Mouse (Mus musculus): Measurements from ENCODE around the gene Ppp1cc. TPM values are rescaled to one million over a fixed set of nuclear protein-coding genes. Genes with fewer than 3 reads are reported as not detected.

Ppp1cc gene
- polyA plus RNA-seq, 1 experiment from 2014 or later: 248 TPM

GRCm38 (mm10) chr5:122115266-122115763, 42.8 kb upstream of the Ppp1cc start:
- 0 out of 4 replicates have a peak, but pooled peaks cover 0 to 5% of the 10 kb centered on the region in 2 experiments for H3K4me1 ChIP-seq (ENCODE audit: control insufficient read depth in 2 of 2, insufficient read depth in 2 of 2, low read length in 2 of 2)
- H3K4me3 ChIP-seq (ENCODE audit: control insufficient read depth in 1 of 2, insufficient read depth in 1 of 2, low read depth in 1 of 2, low read length in 2 of 2): no peak overlapping the region
- no peak overlapping the region for H3K27ac ChIP-seq (replicated peaks in 1 of 2; ENCODE audit: control insufficient read depth in 1 of 2, insufficient read depth in 1 of 2, low read depth in 2 of 2, low read length in 2 of 2)
- H3K9me3 ChIP-seq (ENCODE audit: control insufficient read depth, low read length): no peaks in the 10 kb centered on the region
- no peak for ATAC-seq (ENCODE audit: insufficient number of reproducible peaks, insufficient read depth, low FRiP score, low read depth)
- no peaks in the 10 kb centered on the region for H3K27me3 ChIP-seq (ENCODE audit: control insufficient read depth, insufficient read depth, low read length)
- 93% methylated on average over 9 of the region's 9 CpGs for WGBS
- no peak overlapping the region for H3K9ac ChIP-seq (ENCODE audit: low read length)
- H3K36me3 ChIP-seq (ENCODE audit: control insufficient read depth, insufficient read depth, low read length): no peaks in the 10 kb centered on the region
- no peak overlapping the region for H3K4me2 ChIP-seq (ENCODE audit: low read length)

DNA sequence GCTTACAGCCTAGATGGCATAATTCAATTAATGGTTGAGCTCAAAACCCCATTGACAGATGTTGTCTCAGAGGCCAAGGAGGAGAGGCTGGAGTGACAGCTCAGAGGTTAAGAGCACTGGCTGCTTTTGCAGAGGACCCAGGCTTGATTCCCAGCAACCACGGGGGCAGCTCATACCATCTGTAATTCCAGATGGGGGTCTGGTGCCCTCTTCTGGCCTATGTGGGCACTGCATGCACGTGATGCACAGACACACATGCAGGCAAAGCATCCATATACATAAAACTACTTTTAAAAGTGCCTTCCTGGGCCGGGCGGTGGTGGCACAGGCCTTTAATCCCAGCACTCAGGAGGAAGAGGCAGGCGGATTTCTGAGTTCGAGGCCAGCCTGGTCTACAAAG, 41.8 kb upstream of the Ppp1cc start:
- 87% methylated on average over 6 of the region's 6 CpGs for WGBS

DNA sequence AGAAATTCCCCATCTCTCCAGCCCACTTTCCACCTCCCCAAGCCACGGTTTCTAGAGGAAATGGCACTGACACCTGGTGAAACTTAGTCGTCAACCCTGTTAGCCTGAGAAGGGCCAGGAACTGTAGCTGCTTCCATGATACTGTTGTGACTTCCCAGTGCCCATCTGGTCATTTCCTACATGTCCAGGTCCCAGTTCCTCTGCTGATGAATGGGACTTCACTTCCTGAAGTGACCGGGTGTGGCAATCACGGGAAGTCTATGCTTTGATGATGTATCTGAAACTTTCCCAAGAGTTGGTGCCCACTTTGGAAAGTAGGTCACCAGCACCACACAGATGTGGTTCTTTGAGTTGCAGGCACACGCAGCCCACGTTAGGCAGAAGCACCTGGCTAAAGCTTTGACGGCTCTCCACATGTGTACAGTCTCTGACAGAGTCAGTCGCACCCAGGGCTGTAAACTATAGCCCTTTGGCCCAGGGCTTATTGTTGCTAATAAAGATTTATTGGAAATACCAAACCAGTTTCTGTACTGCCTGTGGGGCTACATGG, 32.8 kb upstream of the Ppp1cc start:
- no peaks in the 10 kb centered on the region for H3K27me3 ChIP-seq (ENCODE audit: control insufficient read depth, insufficient read depth, low read length)
- H3K4me3 ChIP-seq (ENCODE audit: control insufficient read depth in 1 of 2, insufficient read depth in 1 of 2, low read depth in 1 of 2, low read length in 2 of 2): no peak overlapping the region
- H3K4me2 ChIP-seq (ENCODE audit: low read length): no peak overlapping the region
- ATAC-seq (ENCODE audit: insufficient number of reproducible peaks, insufficient read depth, low FRiP score, low read depth): no peak
- no peaks in the 10 kb centered on the region for H3K36me3 ChIP-seq (ENCODE audit: control insufficient read depth, insufficient read depth, low read length)
- H3K9ac ChIP-seq (ENCODE audit: low read length): no peak overlapping the region
- whole genome bisulfite sequencing: 69% methylated on average over 8 of the region's 8 CpGs
- no peaks in the 10 kb centered on the region for H3K4me1 ChIP-seq (ENCODE audit: control insufficient read depth in 2 of 2, insufficient read depth in 2 of 2, low read length in 2 of 2)
- no peak overlapping the region for H3K27ac ChIP-seq (replicated peaks in 1 of 2; ENCODE audit: control insufficient read depth in 1 of 2, insufficient read depth in 1 of 2, low read depth in 2 of 2, low read length in 2 of 2)
- H3K9me3 ChIP-seq (ENCODE audit: control insufficient read depth, low read length): no peaks in the 10 kb centered on the region

More for the DNA sequence above, 41.8 kb upstream of the Ppp1cc start:
- Histone ChIP-seq H3K9ac (ENCODE audit: low read length) (no peak overlapping the region), H3K4me1 (ENCODE audit: control insufficient read depth in 2 of 2, insufficient read depth in 2 of 2, low read length in 2 of 2) (0 out of 4 replicates have a peak, but pooled peaks cover 0 to 5% of the 10 kb centered on the region in 2 experiments), H3K4me2 (ENCODE audit: low read length) (no peak overlapping the region), H3K36me3 (ENCODE audit: control insufficient read depth, insufficient read depth, low read length) (no peaks in the 10 kb centered on the region), H3K27ac (replicated peaks in 1 of 2; ENCODE audit: control insufficient read depth in 1 of 2, insufficient read depth in 1 of 2, low read depth in 2 of 2, low read length in 2 of 2) (no peak overlapping the region), H3K9me3 (ENCODE audit: control insufficient read depth, low read length) (no peaks in the 10 kb centered on the region), H3K27me3 (ENCODE audit: control insufficient read depth, insufficient read depth, low read length) (no peaks in the 10 kb centered on the region), H3K4me3 (ENCODE audit: control insufficient read depth in 1 of 2, insufficient read depth in 1 of 2, low read depth in 1 of 2, low read length in 2 of 2) (no peak overlapping the region)
- ATAC-seq (ENCODE audit: insufficient number of reproducible peaks, insufficient read depth, low FRiP score, low read depth): no peak

GRCm38 (mm10) chr5:122129068-122129655, 28.9 kb upstream of the Ppp1cc start:
- no peaks in the 10 kb centered on the region for H3K9me3 ChIP-seq (ENCODE audit: control insufficient read depth, low read length)
- ATAC-seq (ENCODE audit: insufficient number of reproducible peaks, insufficient read depth, low FRiP score, low read depth): no peak
- H3K4me2 ChIP-seq (ENCODE audit: low read length): peak overlapping the region; percentile 31; the same call in 1 of the 2 replicates
- WGBS: 29% methylated on average over 16 of the region's 16 CpGs
- H3K27me3 ChIP-seq (ENCODE audit: control insufficient read depth, insufficient read depth, low read length): no peaks in the 10 kb centered on the region
- no peak overlapping the region for H3K27ac ChIP-seq (replicated peaks in 1 of 2; ENCODE audit: control insufficient read depth in 1 of 2, insufficient read depth in 1 of 2, low read depth in 2 of 2, low read length in 2 of 2)
- H3K9ac ChIP-seq (ENCODE audit: low read length): peak overlapping the region; percentile 30; the same call in 1 of the 2 replicates
- no peaks in the 10 kb centered on the region for H3K36me3 ChIP-seq (ENCODE audit: control insufficient read depth, insufficient read depth, low read length)
- peaks cover 4 to 6% of the 10 kb centered on the region in 2 experiments for H3K4me1 ChIP-seq (ENCODE audit: control insufficient read depth in 2 of 2, insufficient read depth in 2 of 2, low read length in 2 of 2)
- no peak overlapping the region for H3K4me3 ChIP-seq (ENCODE audit: control insufficient read depth in 1 of 2, insufficient read depth in 1 of 2, low read depth in 1 of 2, low read length in 2 of 2)

- H3K4me3 ChIP-seq (ENCODE audit: control insufficient read depth in 1 of 2, insufficient read depth in 1 of 2, low read depth in 1 of 2, low read length in 2 of 2): no peak overlapping the region
- H3K9ac ChIP-seq (ENCODE audit: low read length): no peak overlapping the region
- H3K27me3 ChIP-seq (ENCODE audit: control insufficient read depth, insufficient read depth, low read length): no peaks in the 10 kb centered on the region
- ATAC-seq (ENCODE audit: insufficient number of reproducible peaks, insufficient read depth, low FRiP score, low read depth): no peak
- no peak overlapping the region for H3K4me2 ChIP-seq (ENCODE audit: low read length)
- 75% methylated on average over 11 of the region's 11 CpGs for WGBS
- H3K4me1 ChIP-seq (ENCODE audit: control insufficient read depth in 2 of 2, insufficient read depth in 2 of 2, low read length in 2 of 2): peaks cover 7 to 13% of the 10 kb centered on the region in 2 experiments
- no peaks in the 10 kb centered on the region for H3K9me3 ChIP-seq (ENCODE audit: control insufficient read depth, low read length)
- no peaks in the 10 kb centered on the region for H3K36me3 ChIP-seq (ENCODE audit: control insufficient read depth, insufficient read depth, low read length)
- no peak overlapping the region for H3K27ac ChIP-seq (replicated peaks in 1 of 2; ENCODE audit: control insufficient read depth in 1 of 2, insufficient read depth in 1 of 2, low read depth in 2 of 2, low read length in 2 of 2)
Measured at GRCm38 (mm10) chr5:122130341-122130998, 27.6 kb upstream of the Ppp1cc start.

DNA sequence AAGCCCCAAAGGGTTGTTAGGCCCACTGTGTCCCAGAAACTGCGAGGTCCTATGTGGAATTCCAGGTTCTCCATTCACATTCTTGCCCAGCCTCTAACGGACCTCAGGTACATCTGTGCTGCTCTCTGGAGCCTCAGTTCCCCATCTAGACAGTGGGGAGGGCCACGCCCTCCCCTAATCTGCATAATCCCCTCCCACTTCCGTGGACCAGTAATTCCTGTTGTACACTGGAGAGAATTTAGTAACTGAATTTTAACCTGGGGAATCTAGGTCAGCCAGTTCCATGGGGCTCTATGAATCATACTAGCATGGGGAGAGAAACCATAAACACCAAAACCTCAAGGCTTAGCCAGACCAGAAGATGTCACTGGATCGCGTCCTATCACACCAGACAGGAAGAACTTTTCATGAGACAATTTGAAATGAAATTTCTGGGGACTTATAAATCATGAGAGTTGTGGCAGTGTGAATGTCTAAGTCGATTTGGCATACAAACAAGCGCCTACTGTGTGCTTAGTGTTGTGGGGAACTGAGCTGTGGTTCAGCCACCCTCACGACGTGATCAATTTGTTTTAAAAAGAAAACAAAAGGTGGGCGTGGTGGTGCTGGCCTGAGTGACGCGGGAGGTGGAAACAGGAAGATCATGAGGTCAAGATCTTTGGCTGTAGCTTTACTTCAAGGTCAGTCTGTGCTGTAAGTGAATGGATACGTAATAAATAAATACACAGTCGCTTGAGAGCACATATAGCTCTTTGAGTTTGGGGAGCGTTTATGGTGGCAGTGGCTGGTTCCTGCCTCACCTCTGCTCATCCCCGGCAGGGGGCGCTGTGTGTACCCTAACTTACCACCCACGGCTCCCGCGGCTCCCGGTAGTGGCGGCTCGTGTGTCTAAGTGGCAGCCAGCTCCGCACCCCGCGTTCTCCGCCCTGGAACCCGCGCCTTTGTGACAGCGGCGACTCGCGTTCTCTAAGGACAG, 26.7 kb upstream of the Ppp1cc start:
- ATAC-seq (ENCODE audit: insufficient number of reproducible peaks, insufficient read depth, low FRiP score, low read depth): no peak
- Histone ChIP-seq H3K4me3 (ENCODE audit: control insufficient read depth in 1 of 2, insufficient read depth in 1 of 2, low read depth in 1 of 2, low read length in 2 of 2) (peak overlapping the region; percentile 41 to 44), H3K9me3 (ENCODE audit: control insufficient read depth, low read length) (no peaks in the 10 kb centered on the region), H3K4me1 (ENCODE audit: control insufficient read depth in 2 of 2, insufficient read depth in 2 of 2, low read length in 2 of 2) (peaks cover 14 to 21% of the 10 kb centered on the region in 2 experiments), H3K27ac (replicated peaks in 1 of 2; ENCODE audit: control insufficient read depth in 1 of 2, insufficient read depth in 1 of 2, low read depth in 2 of 2, low read length in 2 of 2) (no peak overlapping the region), H3K36me3 (ENCODE audit: control insufficient read depth, insufficient read depth, low read length) (no peaks in the 10 kb centered on the region), H3K4me2 (ENCODE audit: low read length) (peak overlapping the region; percentile 92), H3K27me3 (ENCODE audit: control insufficient read depth, insufficient read depth, low read length) (no peaks in the 10 kb centered on the region), H3K9ac (ENCODE audit: low read length) (peak overlapping the region; percentile 63)
- 8% methylated on average over 34 of the region's 34 CpGs for WGBS
